Mouse (Mus musculus): ENCODE results near the gene Zfp551.

Gene Zfp551

DNA sequence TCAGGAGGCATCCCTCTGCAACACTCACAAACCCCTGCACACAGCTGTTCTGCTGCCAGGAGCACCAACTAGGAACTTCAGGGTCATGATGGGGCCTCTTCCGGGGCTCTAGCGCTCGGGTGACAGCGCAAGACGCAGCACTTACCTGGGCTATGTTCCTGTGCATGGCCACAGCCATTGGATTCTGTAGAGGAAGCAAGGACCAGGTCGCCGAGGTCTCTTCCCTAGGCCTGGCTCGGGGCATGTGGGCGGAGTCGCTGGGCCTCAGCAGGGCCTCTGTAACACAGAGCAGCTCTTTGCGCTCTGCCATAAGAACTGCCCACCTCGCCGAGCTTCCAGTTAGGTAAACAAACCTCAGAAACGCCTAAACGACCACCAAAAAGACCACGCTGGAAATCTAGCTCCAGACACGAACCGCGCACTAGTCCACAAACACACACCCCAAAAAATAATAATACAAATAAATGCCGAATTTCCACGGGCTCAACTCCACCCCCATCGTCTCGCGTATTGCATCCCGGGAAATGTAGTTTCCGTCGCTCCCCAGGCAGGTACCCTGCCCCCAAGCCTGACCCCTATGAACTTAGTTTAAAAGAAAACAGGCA is at the start of gene Zfp551:
Gene Zfp551, minus strand, starts transcription at position 507 of the 605 bp plus-strand sequence.
- peak; percentile 73 for DNase-seq (ENCODE audit: low read depth)

- no peak for DNase-seq (ENCODE audit: low read depth)
Observed at GRCm38 (mm10) chr7:12422855-12423254, 304 bp upstream of the Zfp551 start.

DNA sequence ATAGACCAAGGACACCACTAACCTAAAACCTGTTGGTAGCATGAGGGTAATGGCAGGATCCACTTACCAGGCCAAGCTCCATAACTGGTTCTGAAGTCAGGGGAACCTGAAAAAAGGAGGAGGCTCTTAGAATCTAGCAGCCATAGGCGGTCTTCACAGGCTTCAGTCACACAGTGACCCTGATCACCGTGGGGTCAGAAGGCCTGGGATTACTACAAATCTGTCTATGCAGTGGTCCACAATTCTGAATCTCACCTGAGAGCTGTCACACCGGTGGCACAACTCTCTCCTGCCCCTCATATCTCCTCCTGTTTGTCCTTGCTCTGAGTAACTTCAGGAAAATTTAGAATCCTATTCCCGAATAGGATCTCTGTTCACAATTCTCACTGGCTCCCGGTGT is 810 bp downstream of the Zfp551 start:
- peak; percentile 9 for DNase-seq (ENCODE audit: low read depth)

GRCm38 (mm10) chr7:12369173-12369572 is 53.4 kb downstream of the Zfp551 start, which contains the start of gene Vmn1r84:
Gene Vmn1r84 (minus strand): TSS chr7:12369273.
- DNase-seq (ENCODE audit: low read depth), result no peak
